Mouse (Mus musculus) intestine, postnatal 0 days (tissue): Measurements from ENCODE around the gene Tbxa2r. TPM values are rescaled to one million over a fixed set of nuclear protein-coding genes. Genes with fewer than 3 reads are reported as not detected.

Experiments used
- ATAC-seq: fragments of 200-750 bp; cut with Nextera tagmentation; 2 replicates; pipeline ENCODE4 v1.8.0; 2017; ENCODE audit warnings: mild to moderate bottlenecking, moderate TSS enrichment, moderate library complexity
- H3K27ac ChIP-seq: fragments of 300-500 bp; sonication (generic); 2 replicates; pipeline ENCODE4 v1.5.1; 2014; ENCODE audit warnings: mild to moderate bottlenecking, low read depth, low read length, moderate library complexity
- H3K27me3 ChIP-seq: fragments of 300-500 bp; sonication (generic); replicated peaks from 2 replicates; pipeline ENCODE4 v1.6.1; 2014; ENCODE audit warnings: low read length, mixed read lengths; ENCODE audit not compliant: control insufficient read depth, insufficient read depth
- H3K36me3 ChIP-seq: fragments of 300-500 bp; sonication (generic); 2 replicates; pipeline ENCODE4 v1.6.1; 2014; ENCODE audit warnings: mild to moderate bottlenecking, moderate library complexity; ENCODE audit not compliant: control insufficient read depth, insufficient read depth
- H3K4me1 ChIP-seq: fragments of 300-500 bp; sonication (generic); replicated peaks from 2 replicates; pipeline ENCODE4 v1.6.1; 2014; ENCODE audit warnings: antibody characterized with exemption, low read length, mixed read lengths; ENCODE audit not compliant: control insufficient read depth, insufficient read depth
- H3K4me2 ChIP-seq: fragments of 300-500 bp; sonication (generic); replicated peaks from 2 replicates; pipeline ENCODE4 v1.6.1; 2014; ENCODE audit warnings: low read depth, mild to moderate bottlenecking, moderate library complexity
- H3K4me3 ChIP-seq: fragments of 300-500 bp; sonication (generic); 2 replicates; pipeline ENCODE4 v1.5.1; 2014; ENCODE audit warnings: low read depth, low read length
- H3K9ac ChIP-seq: fragments of 300-500 bp; sonication (generic); 2 replicates; pipeline ENCODE4 v1.6.1; 2014; ENCODE audit warnings: mild to moderate bottlenecking, low read depth, low read length
- H3K9me3 ChIP-seq: fragments of 300-500 bp; sonication (generic); 2 replicates; pipeline ENCODE4 v1.6.1; 2016; ENCODE audit warnings: mixed run types; ENCODE audit not compliant: control insufficient read depth
- CTCF ChIP-seq: sonication (generic); IDR thresholded peaks from 2 replicates; pipeline ENCODE4 v1.5.1; 2016; ENCODE audit warnings: low read depth, mild to moderate bottlenecking, control low read depth, antibody characterized with exemption, moderate library complexity
- WGBS: fragments of 180-500 bp; shearing (Covaris S2); extraction: QIAGEN DNeasy Blood & Tissue Kit; methylation state at CpG from one replicate; pipeline ENCODE4 v1.1.7; 2014; 5-methylcytosine and 5-hydroxymethylcytosine counted together
- polyA plus RNA-seq: library from polyadenylated mRNA; unstranded; fragments of >200 nt; fragmentation: Nextera tagmentation; extraction: Ambion mirVana; gene quantifications from 2 replicates; pipeline ENCODE4 v1.2.1, GENCODE M21; 2015

Tbxa2r gene
- polyA plus RNA-seq, 1 experiment from 2014 or later = 9.8 TPM

GRCm38 (mm10) chr10:81298369-81299100, 30.0 kb upstream of the Tbxa2r start:
- Histone ChIP-seq H3K9me3 (no peaks in the 10 kb centered on the region), H3K9ac (no peak overlapping the region), H3K36me3 (0 out of 2 replicates have a peak, but pooled peaks cover 4% of the 10 kb centered on the region), H3K4me3 (no peak overlapping the region), H3K4me1 (peaks cover 39% of the 10 kb centered on the region), H3K27ac (peak overlapping the region; percentile 70; the same call in 1 of the 2 replicates), H3K27me3 (no peaks in the 10 kb centered on the region), H3K4me2 (no peak overlapping the region)
- TF ChIP-seq CTCF = no peak
- ATAC-seq = no peak
- 87% methylated on average over 17 of the region's 17 CpGs for WGBS

- Histone ChIP-seq H3K9me3 (no peaks in the 10 kb centered on the region), H3K27ac (peak overlapping the region; percentile 70), H3K4me1 (peaks cover 33% of the 10 kb centered on the region; the same call in 1 of the 2 replicates), H3K4me2 (peak overlapping the region; percentile 18; the same call in 1 of the 2 replicates), H3K9ac (0 out of 2 replicates have a peak overlapping the region, but pooled peaks have one; percentile 1), H3K27me3 (no peaks in the 10 kb centered on the region), H3K36me3 (0 out of 2 replicates have a peak, but pooled peaks cover 4% of the 10 kb centered on the region), H3K4me3 (no peak overlapping the region)
- ATAC-seq = peak; percentile 46; the same call in 1 of the 2 replicates
- WGBS = 66% methylated on average over 14 of the region's 14 CpGs
- TF ChIP-seq CTCF = 0 out of 2 replicates have a peak, but pooled peaks have one; percentile 14
Measured at GRCm38 (mm10) chr10:81299585-81300351, 28.8 kb upstream of the Tbxa2r start.

GRCm38 (mm10) chr10:81300352-81300907, 28.1 kb upstream of the Tbxa2r start:
- Histone ChIP-seq H3K4me1 (peaks cover 33% of the 10 kb centered on the region; the same call in 1 of the 2 replicates), H3K4me2 (peak overlapping the region; percentile 18), H3K27me3 (no peaks in the 10 kb centered on the region), H3K4me3 (no peak overlapping the region), H3K36me3 (0 out of 2 replicates have a peak, but pooled peaks cover 4% of the 10 kb centered on the region), H3K9me3 (no peaks in the 10 kb centered on the region), H3K27ac (peak overlapping the region; percentile 70), H3K9ac (0 out of 2 replicates have a peak overlapping the region, but pooled peaks have one; percentile 1)
- ATAC-seq = peak; percentile 50
- WGBS = 66% methylated on average over 9 of the region's 9 CpGs
- TF ChIP-seq CTCF = no peak

GRCm38 (mm10) chr10:81301321-81301720, 27.2 kb upstream of the Tbxa2r start:
- H3K9ac ChIP-seq = no peak overlapping the region
- peaks cover 33% of the 10 kb centered on the region; the same call in 1 of the 2 replicates for H3K4me1 ChIP-seq
- 76% methylated on average over 9 of the region's 9 CpGs for WGBS
- no peak overlapping the region for H3K4me3 ChIP-seq
- no peak for ATAC-seq
- no peak for TF ChIP-seq CTCF
- no peak overlapping the region for H3K27ac ChIP-seq
- H3K36me3 ChIP-seq = peaks cover 12% of the 10 kb centered on the region
- H3K27me3 ChIP-seq = no peaks in the 10 kb centered on the region
- no peaks in the 10 kb centered on the region for H3K9me3 ChIP-seq
- no peak overlapping the region for H3K4me2 ChIP-seq

GRCm38 (mm10) chr10:81302288-81302687, 26.2 kb upstream of the Tbxa2r start:
- Histone ChIP-seq H3K4me3 (no peak overlapping the region), H3K9me3 (no peaks in the 10 kb centered on the region), H3K9ac (no peak overlapping the region), H3K36me3 (peaks cover 21% of the 10 kb centered on the region), H3K4me1 (peaks cover 28% of the 10 kb centered on the region; the same call in 1 of the 2 replicates), H3K27me3 (no peaks in the 10 kb centered on the region), H3K4me2 (peak overlapping the region; percentile 48), H3K27ac (peak overlapping the region; percentile 52; the same call in 1 of the 2 replicates)
- 65% methylated on average over 4 of the region's 4 CpGs for WGBS
- no peak for TF ChIP-seq CTCF
- no peak for ATAC-seq

GRCm38 (mm10) chr10:81302781-81303218, 25.7 kb upstream of the Tbxa2r start:
- Histone ChIP-seq H3K9ac (no peak overlapping the region), H3K4me2 (peak overlapping the region; percentile 48), H3K36me3 (peaks cover 26% of the 10 kb centered on the region), H3K9me3 (no peaks in the 10 kb centered on the region), H3K27me3 (no peaks in the 10 kb centered on the region), H3K27ac (peak overlapping the region; percentile 52), H3K4me1 (peaks cover 27% of the 10 kb centered on the region; the same call in 1 of the 2 replicates), H3K4me3 (no peak overlapping the region)
- WGBS = 11% methylated on average over 14 of the region's 14 CpGs
- ATAC-seq = peak; percentile 12; the same call in 1 of the 2 replicates
- no peak for TF ChIP-seq CTCF
